Mouse (Mus musculus) adrenal gland, postnatal 0 days (tissue): ENCODE data around the gene Cnga1. TPM values are rescaled to one million over a fixed set of nuclear protein-coding genes. Genes with fewer than 3 reads are reported as not detected.

Experiments used
- polyA plus RNA-seq: library from polyadenylated mRNA; unstranded; fragments of >200 nt; fragmentation: Nextera tagmentation; extraction: Ambion mirVana; gene quantifications from 2 replicates; pipeline ENCODE4 v1.2.1, GENCODE M21; 2015

Gene Cnga1
- 0.07 and 0.08 TPM in 2 replicates for polyA plus RNA-seq

GRCm38 (mm10) chr5:72644175-72644574, at the start of gene Cnga1:
Gene Cnga1 (minus strand): TSS chr5:72644275.

GRCm38 (mm10) chr5:72647418-72647907, 3.4 kb upstream of the Cnga1 start, which contains the start of gene Nipal1:
Gene Nipal1 (plus strand): TSS chr5:72647795.

GRCm38 (mm10) chr5:72587192-72587681, 56.8 kb downstream of the Cnga1 start, which contains the start of gene Gm5868:
Gene Gm5868 (minus strand): TSS chr5:72587551.

GRCm38 (mm10) chr5:72580970-72581332, 63.1 kb downstream of the Cnga1 start, which contains the start of gene Zar1:
Gene Zar1 (minus strand): TSS chr5:72581254.

GRCm38 (mm10) chr5:72559544-72560049, 84.5 kb downstream of the Cnga1 start, which contains the start of gene Nfxl1:
Gene Nfxl1 (minus strand): TSS chr5:72559684.

Other genes with a start within 250 kb of the Cnga1 start
- gene Corin, start 139.8 kb downstream of the Cnga1 start, polyA plus RNA-seq = 0.98 and 1.0 TPM in 2 replicates
- gene Nfxl1, start 84.6 kb downstream of the Cnga1 start, polyA plus RNA-seq = 8.4 and 9.0 TPM in 2 replicates
- 0.21 and 0.63 TPM in 2 replicates for gene Zar1, start 63.0 kb downstream of the Cnga1 start, polyA plus RNA-seq
- gene Gm5868, start 56.7 kb downstream of the Cnga1 start, polyA plus RNA-seq = 0.69 and 1.8 TPM in 2 replicates
- 4.7 and 9.0 TPM in 2 replicates for gene Nipal1, start 3.5 kb upstream of the Cnga1 start, polyA plus RNA-seq
- gene Txk, start 108.5 kb upstream of the Cnga1 start, polyA plus RNA-seq = not detected in 2 replicates
- 3.1 and 3.8 TPM in 2 replicates for gene Tec, start 224.2 kb upstream of the Cnga1 start, polyA plus RNA-seq